Mouse (Mus musculus) forebrain, embryonic 16.5 days (tissue): ENCODE data around the gene Ccno. TPM values are rescaled to one million over a fixed set of nuclear protein-coding genes. Genes with fewer than 3 reads are reported as not detected.

ENCODE experiments used
- ATAC-seq: fragments of 200-750 bp; cut with Nextera tagmentation; 2 replicates; pipeline ENCODE4 v1.8.0; 2017; ENCODE audit warnings: mild to moderate bottlenecking, moderate library complexity
- H3K27ac ChIP-seq: fragments of 300-500 bp; sonication (generic); 2 replicates; pipeline ENCODE4 v1.5.1; 2014; ENCODE audit warnings: low read length, control low read depth
- H3K27me3 ChIP-seq: fragments of 300-500 bp; sonication (generic); replicated peaks from 2 replicates; pipeline ENCODE4 v1.6.1; 2014; ENCODE audit warnings: low read length; ENCODE audit not compliant: control insufficient read depth, insufficient read depth
- H3K36me3 ChIP-seq: fragments of 300-500 bp; sonication (generic); 2 replicates; pipeline ENCODE4 v1.6.1; 2014; ENCODE audit not compliant: control insufficient read depth, insufficient read depth
- H3K4me1 ChIP-seq: fragments of 300-500 bp; sonication (generic); replicated peaks from 2 replicates; pipeline ENCODE4 v1.6.1; 2014; ENCODE audit warnings: low read length; ENCODE audit not compliant: control insufficient read depth, insufficient read depth
- H3K4me2 ChIP-seq: fragments of 300-500 bp; sonication (generic); 2 replicates; pipeline ENCODE4 v1.6.1; 2014; ENCODE audit warnings: mild to moderate bottlenecking, low read length, control low read depth
- H3K4me3 ChIP-seq: fragments of 300-500 bp; sonication (generic); replicated peaks from 2 replicates; pipeline ENCODE4 v1.5.1; 2014; ENCODE audit warnings: mild to moderate bottlenecking, low read length, control low read depth
- H3K9ac ChIP-seq: fragments of 300-500 bp; sonication (generic); replicated peaks from 2 replicates; pipeline ENCODE4 v1.6.1; 2014; ENCODE audit warnings: low read depth, low read length, control low read depth
- H3K9me3 ChIP-seq: fragments of 300-500 bp; sonication (generic); 2 replicates; pipeline ENCODE4 v1.6.1; 2016; ENCODE audit warnings: low read length; ENCODE audit not compliant: control insufficient read depth
- WGBS: fragments of 180-500 bp; shearing (Covaris S2); extraction: QIAGEN DNeasy Blood & Tissue Kit; methylation state at CpG from one replicate; pipeline ENCODE4 v1.1.7; 2014; 5-methylcytosine and 5-hydroxymethylcytosine counted together
- polyA plus RNA-seq: library from polyadenylated mRNA; unstranded; fragments of >200 nt; fragmentation: Nextera tagmentation; extraction: Ambion mirVana; gene quantifications from 2 replicates; pipeline ENCODE4 v1.2.1, GENCODE M21; 2015

Ccno gene
- polyA plus RNA-seq = 0.51 and 1.4 TPM in 2 replicates

GRCm38 (mm10) chr13:112987532-112987943 lies at the start of gene Ccno:
TSS of gene Ccno (plus strand) at chr13:112987802.
- H3K9me3 ChIP-seq = no peaks in the 10 kb centered on the region
- peaks cover 56% of the 10 kb centered on the region for H3K27me3 ChIP-seq
- peak; percentile 99 for ATAC-seq
- H3K4me1 ChIP-seq = peaks cover 38% of the 10 kb centered on the region
- H3K27ac ChIP-seq = no peak within 1 kb of the TSS
- H3K36me3 ChIP-seq = no peaks in the 10 kb centered on the region
- peak within 1 kb of the TSS; percentile 59 for H3K9ac ChIP-seq
- H3K4me2 ChIP-seq = peak within 1 kb of the TSS; percentile 95
- H3K4me3 ChIP-seq = peak within 1 kb of the TSS; percentile 63
- WGBS = under 1% methylated on average over 47 of the region's 47 CpGs

- Histone ChIP-seq H3K27me3 (no peaks in the 10 kb centered on the region), H3K9ac (no peak overlapping the region), H3K4me3 (no peak overlapping the region), H3K27ac (no peak overlapping the region), H3K36me3 (peaks cover 14% of the 10 kb centered on the region), H3K4me1 (no peaks in the 10 kb centered on the region), H3K9me3 (no peaks in the 10 kb centered on the region), H3K4me2 (no peak overlapping the region)
- ATAC-seq = no peak
- WGBS = 94% methylated on average over 8 of the region's 8 CpGs
These were observed 49.5 kb upstream of the Ccno start for GRCm38 (mm10) chr13:112938130-112938529.

- Histone ChIP-seq H3K9me3 (no peaks in the 10 kb centered on the region), H3K27me3 (no peaks in the 10 kb centered on the region), H3K4me3 (no peak overlapping the region), H3K36me3 (peaks cover 20% of the 10 kb centered on the region), H3K4me1 (no peaks in the 10 kb centered on the region), H3K9ac (no peak overlapping the region), H3K27ac (no peak overlapping the region), H3K4me2 (no peak overlapping the region)
- WGBS = 76% methylated on average over 15 of the region's 15 CpGs
- ATAC-seq = no peak
These were observed 45.7 kb upstream of the Ccno start for GRCm38 (mm10) chr13:112941879-112942330.

- Histone ChIP-seq H3K4me3 (no peak overlapping the region), H3K9ac (no peak overlapping the region), H3K9me3 (no peaks in the 10 kb centered on the region), H3K27me3 (no peaks in the 10 kb centered on the region), H3K4me2 (no peak overlapping the region), H3K27ac (no peak overlapping the region), H3K4me1 (no peaks in the 10 kb centered on the region), H3K36me3 (peaks cover 31% of the 10 kb centered on the region)
- 86% methylated on average over 9 of the region's 9 CpGs for WGBS
- no peak for ATAC-seq
These were observed 42.3 kb upstream of the Ccno start for GRCm38 (mm10) chr13:112945312-112945711.

GRCm38 (mm10) chr13:112945900-112946299 lies 41.7 kb upstream of the Ccno start:
- Histone ChIP-seq H3K9me3 (no peaks in the 10 kb centered on the region), H3K36me3 (peaks cover 35% of the 10 kb centered on the region), H3K9ac (no peak overlapping the region), H3K4me3 (no peak overlapping the region), H3K4me2 (no peak overlapping the region), H3K27me3 (no peaks in the 10 kb centered on the region), H3K27ac (no peak overlapping the region), H3K4me1 (no peaks in the 10 kb centered on the region)
- no peak for ATAC-seq
- 87% methylated on average over 6 of the region's 6 CpGs for WGBS

GRCm38 (mm10) chr13:112954067-112954466 lies 33.5 kb upstream of the Ccno start:
- H3K27ac ChIP-seq = no peak overlapping the region
- H3K27me3 ChIP-seq = no peaks in the 10 kb centered on the region
- H3K9ac ChIP-seq = no peak overlapping the region
- H3K4me1 ChIP-seq = no peaks in the 10 kb centered on the region
- no peak overlapping the region for H3K4me2 ChIP-seq
- ATAC-seq = no peak
- 84% methylated on average over 8 of the region's 8 CpGs for WGBS
- H3K9me3 ChIP-seq = no peaks in the 10 kb centered on the region
- H3K4me3 ChIP-seq = no peak overlapping the region
- H3K36me3 ChIP-seq = peaks cover 32% of the 10 kb centered on the region

- 82% methylated on average over 5 of the region's 5 CpGs for WGBS
- no peak overlapping the region for H3K27ac ChIP-seq
- no peaks in the 10 kb centered on the region for H3K9me3 ChIP-seq
- no peak for ATAC-seq
- H3K4me1 ChIP-seq = no peaks in the 10 kb centered on the region
- H3K36me3 ChIP-seq = peaks cover 20% of the 10 kb centered on the region
- H3K4me3 ChIP-seq = no peak overlapping the region
- no peaks in the 10 kb centered on the region for H3K27me3 ChIP-seq
- H3K9ac ChIP-seq = no peak overlapping the region
- H3K4me2 ChIP-seq = no peak overlapping the region
These were observed 24.5 kb upstream of the Ccno start for GRCm38 (mm10) chr13:112963081-112963480.

GRCm38 (mm10) chr13:112964421-112964820 lies 23.2 kb upstream of the Ccno start:
- no peak for ATAC-seq
- H3K36me3 ChIP-seq = peaks cover 23% of the 10 kb centered on the region

GRCm38 (mm10) chr13:112967267-112967666 lies 20.3 kb upstream of the Ccno start:
- no peak for ATAC-seq
- Histone ChIP-seq H3K27me3 (no peaks in the 10 kb centered on the region), H3K9me3 (no peaks in the 10 kb centered on the region), H3K27ac (no peak overlapping the region), H3K36me3 (peaks cover 23% of the 10 kb centered on the region), H3K9ac (no peak overlapping the region), H3K4me2 (no peak overlapping the region), H3K4me3 (no peak overlapping the region), H3K4me1 (no peaks in the 10 kb centered on the region)
- WGBS = 95% methylated on average over 5 of the region's 5 CpGs

More at GRCm38 (mm10) chr13:112964421-112964820, 23.2 kb upstream of the Ccno start:
- Histone ChIP-seq H3K27ac (no peak overlapping the region), H3K4me3 (no peak overlapping the region), H3K4me1 (no peaks in the 10 kb centered on the region), H3K4me2 (no peak overlapping the region), H3K27me3 (no peaks in the 10 kb centered on the region), H3K9me3 (no peaks in the 10 kb centered on the region), H3K9ac (no peak overlapping the region)
- 92% methylated on average over 12 of the region's 12 CpGs for WGBS

- no peaks in the 10 kb centered on the region for H3K9me3 ChIP-seq
- 51% methylated on average over 10 of the region's 10 CpGs for WGBS
- no peaks in the 10 kb centered on the region for H3K36me3 ChIP-seq
- no peak for ATAC-seq
- no peak overlapping the region for H3K4me3 ChIP-seq
- H3K27ac ChIP-seq = no peak overlapping the region
- H3K27me3 ChIP-seq = no peaks in the 10 kb centered on the region
- H3K4me2 ChIP-seq = no peak overlapping the region
- H3K9ac ChIP-seq = no peak overlapping the region
- no peaks in the 10 kb centered on the region for H3K4me1 ChIP-seq
These were observed 10.9 kb upstream of the Ccno start for GRCm38 (mm10) chr13:112976720-112977119.
